Mouse (Mus musculus) kidney, postnatal 0 days (tissue): ENCODE results near the gene Klf9. TPM values are rescaled to one million over a fixed set of nuclear protein-coding genes. Genes with fewer than 3 reads are reported as not detected.

ENCODE experiments used
- ATAC-seq: fragments of 200-750 bp; cut with Nextera tagmentation; replicated peaks from 2 replicates; pipeline ENCODE4 v1.8.0; 2017; ENCODE audit warnings: low read depth, moderate number of reproducible peaks, moderate TSS enrichment, moderate library complexity; ENCODE audit not compliant: low FRiP score
- DNase-seq: peaks from one replicate; pipeline ENCODE4 v3.0.0-alpha.2; 2016; ENCODE audit warnings: low spot score
- H3K27ac ChIP-seq: fragments of 300-500 bp; sonication (generic); 2 replicates; pipeline ENCODE4 v1.5.1; 2014; ENCODE audit warnings: mild to moderate bottlenecking
- H3K27me3 ChIP-seq: fragments of 300-500 bp; sonication (generic); 2 replicates; pipeline ENCODE4 v1.6.1; 2014; ENCODE audit warnings: low read length, mixed read lengths; ENCODE audit not compliant: insufficient read depth
- H3K36me3 ChIP-seq: fragments of 300-500 bp; sonication (generic); 2 replicates; pipeline ENCODE4 v1.6.1; 2014; ENCODE audit warnings: low read length, mixed read lengths; ENCODE audit not compliant: insufficient read depth
- H3K4me1 ChIP-seq: fragments of 300-500 bp; sonication (generic); replicated peaks from 2 replicates; pipeline ENCODE4 v1.6.1; 2014; ENCODE audit warnings: antibody characterized with exemption, low read length, mixed read lengths; ENCODE audit not compliant: insufficient read depth
- H3K4me2 ChIP-seq: fragments of 300-500 bp; sonication (generic); 2 replicates; pipeline ENCODE4 v1.6.1; 2014; ENCODE audit warnings: mild to moderate bottlenecking, low read length, moderate library complexity, mixed read lengths
- H3K4me3 ChIP-seq: fragments of 300-500 bp; sonication (generic); replicated peaks from 2 replicates; pipeline ENCODE4 v1.5.1; 2014; ENCODE audit warnings: low read depth, low read length
- H3K9ac ChIP-seq: fragments of 300-500 bp; sonication (generic); 2 replicates; pipeline ENCODE4 v1.6.1; 2014; ENCODE audit warnings: low read depth, low read length
- H3K9me3 ChIP-seq: fragments of 300-500 bp; sonication (generic); replicated peaks from 2 replicates; pipeline ENCODE4 v1.6.1; 2016; ENCODE audit warnings: low read length, inconsistent platforms, mixed read lengths
- CTCF ChIP-seq: IDR thresholded peaks from 2 replicates; pipeline ENCODE4 v1.5.1; 2016; ENCODE audit warnings: antibody characterized with exemption, low read depth, mild to moderate bottlenecking, moderate library complexity
- WGBS: fragments of 180-500 bp; shearing (Covaris S2); extraction: QIAGEN DNeasy Blood & Tissue Kit; methylation state at CpG from one replicate; pipeline ENCODE4 v1.1.7; 2014; 5-methylcytosine and 5-hydroxymethylcytosine counted together
- polyA plus RNA-seq: library from polyadenylated mRNA; unstranded; fragments of >200 nt; fragmentation: Nextera tagmentation; extraction: Ambion mirVana; gene quantifications from 2 replicates; pipeline ENCODE4 v1.2.1, GENCODE M21; 2015

Gene Klf9
- polyA plus RNA-seq, 1 experiment from 2014 or later, result 14.3 TPM

- Histone ChIP-seq H3K9ac (no peak overlapping the region), H3K4me1 (no peaks in the 10 kb centered on the region), H3K36me3 (0 out of 2 replicates have a peak, but pooled peaks cover 2% of the 10 kb centered on the region), H3K27ac (no peak overlapping the region), H3K27me3 (no peaks in the 10 kb centered on the region), H3K4me3 (no peak overlapping the region), H3K4me2 (no peak overlapping the region), H3K9me3 (no peaks in the 10 kb centered on the region)
- TF ChIP-seq CTCF, result no peak
- ATAC-seq (no peak), DNase-seq (no peak)
- 82% methylated on average over 11 of the region's 11 CpGs for WGBS
Measured at GRCm38 (mm10) chr19:23166550-23167284, 25.7 kb downstream of the Klf9 start.

- no peak for TF ChIP-seq CTCF
- Histone ChIP-seq H3K27ac (no peak overlapping the region), H3K36me3 (0 out of 2 replicates have a peak, but pooled peaks cover 2% of the 10 kb centered on the region), H3K4me3 (no peak overlapping the region), H3K27me3 (no peaks in the 10 kb centered on the region), H3K4me1 (no peaks in the 10 kb centered on the region), H3K9ac (no peak overlapping the region), H3K9me3 (no peaks in the 10 kb centered on the region), H3K4me2 (no peak overlapping the region)
- DNase-seq, result no peak
- no peak for ATAC-seq
- WGBS, result 66% methylated on average over 5 of the region's 5 CpGs
Measured at GRCm38 (mm10) chr19:23168899-23169658, 28.1 kb downstream of the Klf9 start.

- H3K27ac ChIP-seq, result no peak overlapping the region
- WGBS, result 91% methylated on average over 2 of the region's 2 CpGs
- no peaks in the 10 kb centered on the region for H3K4me1 ChIP-seq
- TF ChIP-seq CTCF, result no peak
- no peaks in the 10 kb centered on the region for H3K27me3 ChIP-seq
- H3K4me2 ChIP-seq, result no peak overlapping the region
- H3K36me3 ChIP-seq, result 0 out of 2 replicates have a peak, but pooled peaks cover 2% of the 10 kb centered on the region
- DNase-seq (no peak), ATAC-seq (no peak)
- H3K9me3 ChIP-seq, result no peaks in the 10 kb centered on the region
- no peak overlapping the region for H3K9ac ChIP-seq
- H3K4me3 ChIP-seq, result no peak overlapping the region
Measured at GRCm38 (mm10) chr19:23169659-23170050, 28.6 kb downstream of the Klf9 start.

- DNase-seq (no peak), ATAC-seq (no peak)
- Histone ChIP-seq H3K27me3 (no peaks in the 10 kb centered on the region), H3K9ac (no peak overlapping the region), H3K4me1 (no peaks in the 10 kb centered on the region), H3K9me3 (no peaks in the 10 kb centered on the region), H3K4me2 (no peak overlapping the region), H3K27ac (no peak overlapping the region), H3K4me3 (no peak overlapping the region), H3K36me3 (0 out of 2 replicates have a peak, but pooled peaks cover 2% of the 10 kb centered on the region)
- TF ChIP-seq CTCF, result no peak
- WGBS, result 88% methylated on average over 5 of the region's 5 CpGs
Measured at GRCm38 (mm10) chr19:23170476-23170875, 29.4 kb downstream of the Klf9 start.

GRCm38 (mm10) chr19:23171136-23171535 is 30.1 kb downstream of the Klf9 start:
- TF ChIP-seq CTCF, result no peak
- 86% methylated on average over 2 of the region's 2 CpGs for WGBS
- Histone ChIP-seq H3K9me3 (no peaks in the 10 kb centered on the region), H3K36me3 (no peaks in the 10 kb centered on the region), H3K4me3 (no peak overlapping the region), H3K4me1 (no peaks in the 10 kb centered on the region), H3K9ac (no peak overlapping the region), H3K27me3 (no peaks in the 10 kb centered on the region), H3K4me2 (no peak overlapping the region), H3K27ac (no peak overlapping the region)
- DNase-seq (no peak), ATAC-seq (no peak)

GRCm38 (mm10) chr19:23175090-23175489 is 34.1 kb downstream of the Klf9 start:
- Histone ChIP-seq H3K36me3 (no peaks in the 10 kb centered on the region), H3K27me3 (no peaks in the 10 kb centered on the region), H3K9ac (no peak overlapping the region), H3K4me2 (no peak overlapping the region), H3K27ac (no peak overlapping the region), H3K4me3 (no peak overlapping the region), H3K9me3 (no peaks in the 10 kb centered on the region), H3K4me1 (no peaks in the 10 kb centered on the region)
- ATAC-seq, result no peak
- 60% methylated on average over 3 of the region's 3 CpGs for WGBS
- no peak for TF ChIP-seq CTCF
- DNase-seq, result no peak
